Mouse (Mus musculus): ENCODE measurements at regions not wholly inside any gene's neighbourhood (a gene's known extent, or its start where the extent isn't known, plus 50 kb on each side); places are given as distances from the start of the nearest gene placed in this dataset.

GRCm38 (mm10) chr13:112133736-112134135 lies 154.5 kb upstream of the Ankrd55 start:
- no peak for TF ChIP-seq CTCF (IDR thresholded peaks at IDR 0.05; ENCODE audit: control insufficient read depth, insufficient read depth, insufficient replicate concordance, low read depth, low read length)
- no peak for TF ChIP-seq POLR2A (IDR thresholded peaks at IDR 0.05; ENCODE audit: control insufficient read depth, low read depth, low read length)
- no peaks in the 10 kb centered on the region for H3K27me3 ChIP-seq (ENCODE audit: control insufficient read depth, insufficient read depth, low read length)
- H3K27ac ChIP-seq (ENCODE audit: control insufficient read depth, insufficient read depth, low read depth, low read length) = no peak overlapping the region
- H3K36me3 ChIP-seq (ENCODE audit: control insufficient read depth, insufficient read depth, low read length) = no peaks in the 10 kb centered on the region
- no peaks in the 10 kb centered on the region for H3K4me1 ChIP-seq (ENCODE audit: control insufficient read depth, insufficient read depth, low read length)
- H3K4me3 ChIP-seq (ENCODE audit: control insufficient read depth, low read depth, low read length) = no peak overlapping the region

GRCm38 (mm10) chr13:112134701-112135100 lies 153.6 kb upstream of the Ankrd55 start:
- Histone ChIP-seq H3K4me3 (ENCODE audit: control insufficient read depth, low read depth, low read length) (no peak overlapping the region), H3K27ac (ENCODE audit: control insufficient read depth, insufficient read depth, low read depth, low read length) (no peak overlapping the region), H3K27me3 (ENCODE audit: control insufficient read depth, insufficient read depth, low read length) (no peaks in the 10 kb centered on the region), H3K4me1 (ENCODE audit: control insufficient read depth, insufficient read depth, low read length) (no peaks in the 10 kb centered on the region), H3K36me3 (ENCODE audit: control insufficient read depth, insufficient read depth, low read length) (no peaks in the 10 kb centered on the region)
- TF ChIP-seq CTCF (IDR thresholded peaks at IDR 0.05; ENCODE audit: control insufficient read depth, insufficient read depth, insufficient replicate concordance, low read depth, low read length) (no peak), POLR2A (IDR thresholded peaks at IDR 0.05; ENCODE audit: control insufficient read depth, low read depth, low read length) (no peak)

- H3K36me3 ChIP-seq (ENCODE audit: control insufficient read depth, insufficient read depth, low read length) = no peaks in the 10 kb centered on the region
- H3K4me3 ChIP-seq (ENCODE audit: control insufficient read depth, low read depth, low read length) = no peak overlapping the region
- no peak for TF ChIP-seq CTCF (IDR thresholded peaks at IDR 0.05; ENCODE audit: control insufficient read depth, insufficient read depth, insufficient replicate concordance, low read depth, low read length)
- no peak for TF ChIP-seq POLR2A (IDR thresholded peaks at IDR 0.05; ENCODE audit: control insufficient read depth, low read depth, low read length)
- H3K4me1 ChIP-seq (ENCODE audit: control insufficient read depth, insufficient read depth, low read length) = no peaks in the 10 kb centered on the region
- no peaks in the 10 kb centered on the region for H3K27me3 ChIP-seq (ENCODE audit: control insufficient read depth, insufficient read depth, low read length)
- H3K27ac ChIP-seq (ENCODE audit: control insufficient read depth, insufficient read depth, low read depth, low read length) = no peak overlapping the region
Observed at GRCm38 (mm10) chr13:112135777-112136176, 152.5 kb upstream of the Ankrd55 start.

GRCm38 (mm10) chr13:112136850-112137249 lies 151.4 kb upstream of the Ankrd55 start:
- H3K4me3 ChIP-seq (ENCODE audit: control insufficient read depth, low read depth, low read length) = no peak overlapping the region
- H3K4me1 ChIP-seq (ENCODE audit: control insufficient read depth, insufficient read depth, low read length) = no peaks in the 10 kb centered on the region
- no peaks in the 10 kb centered on the region for H3K36me3 ChIP-seq (ENCODE audit: control insufficient read depth, insufficient read depth, low read length)
- H3K27me3 ChIP-seq (ENCODE audit: control insufficient read depth, insufficient read depth, low read length) = no peaks in the 10 kb centered on the region
- TF ChIP-seq POLR2A (IDR thresholded peaks at IDR 0.05; ENCODE audit: control insufficient read depth, low read depth, low read length) = no peak
- TF ChIP-seq CTCF (IDR thresholded peaks at IDR 0.05; ENCODE audit: control insufficient read depth, insufficient read depth, insufficient replicate concordance, low read depth, low read length) = no peak
- H3K27ac ChIP-seq (ENCODE audit: control insufficient read depth, insufficient read depth, low read depth, low read length) = no peak overlapping the region

- no peaks in the 10 kb centered on the region for H3K27me3 ChIP-seq (ENCODE audit: control insufficient read depth, insufficient read depth, low read length)
- no peaks in the 10 kb centered on the region for H3K4me1 ChIP-seq (ENCODE audit: control insufficient read depth, insufficient read depth, low read length)
- no peak overlapping the region for H3K4me3 ChIP-seq (ENCODE audit: control insufficient read depth, low read depth, low read length)
- TF ChIP-seq POLR2A (IDR thresholded peaks at IDR 0.05; ENCODE audit: control insufficient read depth, low read depth, low read length) (no peak), CTCF (IDR thresholded peaks at IDR 0.05; ENCODE audit: control insufficient read depth, insufficient read depth, insufficient replicate concordance, low read depth, low read length) (no peak)
- H3K27ac ChIP-seq (ENCODE audit: control insufficient read depth, insufficient read depth, low read depth, low read length) = no peak overlapping the region
- H3K36me3 ChIP-seq (ENCODE audit: control insufficient read depth, insufficient read depth, low read length) = no peaks in the 10 kb centered on the region
Observed at GRCm38 (mm10) chr13:112140871-112141270, 147.4 kb upstream of the Ankrd55 start.

GRCm38 (mm10) chr13:112144393-112145348 lies 143.6 kb upstream of the Ankrd55 start:
- Histone ChIP-seq H3K36me3 (ENCODE audit: control insufficient read depth, insufficient read depth, low read length) (no peaks in the 10 kb centered on the region), H3K4me1 (ENCODE audit: control insufficient read depth, insufficient read depth, low read length) (no peaks in the 10 kb centered on the region), H3K27ac (ENCODE audit: control insufficient read depth, insufficient read depth, low read depth, low read length) (no peak overlapping the region), H3K4me3 (ENCODE audit: control insufficient read depth, low read depth, low read length) (no peak overlapping the region), H3K27me3 (ENCODE audit: control insufficient read depth, insufficient read depth, low read length) (no peaks in the 10 kb centered on the region)
- TF ChIP-seq POLR2A (IDR thresholded peaks at IDR 0.05; ENCODE audit: control insufficient read depth, low read depth, low read length) (no peak), CTCF (IDR thresholded peaks at IDR 0.05; ENCODE audit: control insufficient read depth, insufficient read depth, insufficient replicate concordance, low read depth, low read length) (no peak)

GRCm38 (mm10) chr13:112152614-112153550 lies 135.4 kb upstream of the Ankrd55 start:
- peaks cover 4% of the 10 kb centered on the region for H3K4me1 ChIP-seq (ENCODE audit: control insufficient read depth, insufficient read depth, low read length)
- H3K4me3 ChIP-seq (ENCODE audit: control insufficient read depth, low read depth, low read length) = peak overlapping the region; percentile 7; the same call in 1 of the 2 replicates
- no peaks in the 10 kb centered on the region for H3K36me3 ChIP-seq (ENCODE audit: control insufficient read depth, insufficient read depth, low read length)
- TF ChIP-seq CTCF (IDR thresholded peaks at IDR 0.05; ENCODE audit: control insufficient read depth, insufficient read depth, insufficient replicate concordance, low read depth, low read length) (no peak), POLR2A (IDR thresholded peaks at IDR 0.05; ENCODE audit: control insufficient read depth, low read depth, low read length) (no peak)
- no peaks in the 10 kb centered on the region for H3K27me3 ChIP-seq (ENCODE audit: control insufficient read depth, insufficient read depth, low read length)
- no peak overlapping the region for H3K27ac ChIP-seq (ENCODE audit: control insufficient read depth, insufficient read depth, low read depth, low read length)
